Mouse (Mus musculus): ENCODE data around the gene Anapc1. TPM values are rescaled to one million over a fixed set of nuclear protein-coding genes. Genes with fewer than 3 reads are reported as not detected.

Gene Anapc1
- polyA plus RNA-seq, 1 experiment, result 144 TPM

DNA sequence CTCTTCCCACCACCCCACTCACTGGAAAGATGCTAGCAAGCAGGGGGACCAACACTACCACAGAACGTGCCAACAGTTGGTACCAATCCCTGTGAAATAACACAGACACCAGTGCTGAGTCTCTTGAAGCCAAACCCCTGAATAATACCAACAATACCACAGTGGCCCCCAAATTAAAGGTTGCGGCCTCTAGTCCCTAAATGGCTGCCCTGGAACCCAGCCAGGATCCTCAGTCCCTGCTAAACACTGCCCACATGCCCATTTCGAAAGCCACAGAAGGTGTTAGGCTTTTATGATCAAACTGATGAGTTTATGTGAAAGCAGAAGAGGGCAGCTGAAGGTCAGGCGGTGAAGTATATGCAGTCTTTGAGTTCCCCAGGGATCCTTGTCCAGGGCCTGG is 116.2 kb downstream of the Anapc1 start:
- Histone ChIP-seq H3K36me3 (ENCODE audit: control insufficient read depth, insufficient read depth, low read length, poor library complexity, severe bottlenecking) (no peaks in the 10 kb centered on the region), H3K27me3 (ENCODE audit: control insufficient read depth, insufficient read depth, low read length, poor library complexity, severe bottlenecking) (no peaks in the 10 kb centered on the region), H3K27ac (ENCODE audit: insufficient read depth, low read length) (no peak overlapping the region), H3K4me3 (ENCODE audit: low read depth, low read length) (no peak overlapping the region), H3K9ac (ENCODE audit: low read depth, poor library complexity, severe bottlenecking) (no peak overlapping the region), H3K4me1 (ENCODE audit: control insufficient read depth, insufficient read depth, low read length) (peaks cover under 1% of the 10 kb centered on the region), H3K9me3 (replicated peaks; ENCODE audit: control insufficient read depth, insufficient read depth, low read length, poor library complexity, severe bottlenecking) (no peaks in the 10 kb centered on the region)
- no peak for TF ChIP-seq EP300 (IDR thresholded peaks at IDR 0.05; ENCODE audit: insufficient read depth, low read depth, low read length)
- no peak for TF ChIP-seq CTCF (IDR thresholded peaks at IDR 0.05; ENCODE audit: low read depth, low read length)
- no peak for TF ChIP-seq POLR2A (IDR thresholded peaks at IDR 0.05; ENCODE audit: insufficient read depth, low read length)

DNA sequence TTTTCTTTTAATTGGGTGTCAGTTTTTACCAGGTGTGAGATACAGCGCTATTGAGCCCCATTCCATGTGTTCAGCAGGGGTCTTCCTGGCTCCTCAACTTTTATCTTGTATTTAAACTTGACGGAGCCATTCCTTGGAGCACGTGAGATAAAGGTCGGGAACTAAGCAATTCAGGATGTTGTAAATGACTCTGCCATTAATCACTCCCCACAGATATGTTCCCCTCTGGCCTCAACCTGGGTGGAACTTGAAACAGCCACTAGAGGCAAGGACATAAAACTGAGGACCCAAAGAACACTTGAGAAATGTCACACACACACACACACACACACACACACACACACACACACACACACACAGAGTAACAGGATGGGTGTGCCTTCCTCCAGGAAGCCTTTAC is 118.7 kb downstream of the Anapc1 start:
- H3K9me3 ChIP-seq (replicated peaks; ENCODE audit: control insufficient read depth, insufficient read depth, low read length, poor library complexity, severe bottlenecking), result no peaks in the 10 kb centered on the region
- TF ChIP-seq EP300 (IDR thresholded peaks at IDR 0.05; ENCODE audit: insufficient read depth, low read depth, low read length), result no peak
- no peak for TF ChIP-seq POLR2A (IDR thresholded peaks at IDR 0.05; ENCODE audit: insufficient read depth, low read length)
- no peak for TF ChIP-seq CTCF (IDR thresholded peaks at IDR 0.05; ENCODE audit: low read depth, low read length)
- H3K4me1 ChIP-seq (ENCODE audit: control insufficient read depth, insufficient read depth, low read length), result peaks cover 4% of the 10 kb centered on the region
- no peak overlapping the region for H3K4me3 ChIP-seq (ENCODE audit: low read depth, low read length)
- no peaks in the 10 kb centered on the region for H3K27me3 ChIP-seq (ENCODE audit: control insufficient read depth, insufficient read depth, low read length, poor library complexity, severe bottlenecking)
- H3K36me3 ChIP-seq (ENCODE audit: control insufficient read depth, insufficient read depth, low read length, poor library complexity, severe bottlenecking), result no peaks in the 10 kb centered on the region
- H3K9ac ChIP-seq (ENCODE audit: low read depth, poor library complexity, severe bottlenecking), result no peak overlapping the region
- H3K27ac ChIP-seq (ENCODE audit: insufficient read depth, low read length), result no peak overlapping the region

DNA sequence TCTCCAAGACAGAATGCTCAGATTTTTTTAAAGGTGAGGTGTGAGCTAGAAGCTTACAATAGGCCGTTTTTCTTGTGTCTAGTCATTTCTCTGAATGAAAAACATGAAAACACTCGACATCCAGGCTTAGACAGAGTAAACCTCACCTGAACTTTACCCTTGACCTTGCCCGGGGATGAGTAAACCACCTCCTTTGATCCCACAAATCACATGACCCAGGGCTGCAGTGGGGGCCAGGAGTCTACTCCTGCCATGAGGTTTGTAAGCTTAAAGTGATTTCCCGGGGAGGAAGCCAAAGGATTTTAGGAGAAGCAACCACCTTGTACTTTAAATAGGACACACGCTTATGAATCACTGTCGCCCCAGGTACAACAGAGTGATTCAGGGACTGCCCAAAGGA is 119.2 kb downstream of the Anapc1 start:
- no peak overlapping the region for H3K27ac ChIP-seq (ENCODE audit: insufficient read depth, low read length)
- no peaks in the 10 kb centered on the region for H3K36me3 ChIP-seq (ENCODE audit: control insufficient read depth, insufficient read depth, low read length, poor library complexity, severe bottlenecking)
- no peaks in the 10 kb centered on the region for H3K27me3 ChIP-seq (ENCODE audit: control insufficient read depth, insufficient read depth, low read length, poor library complexity, severe bottlenecking)
- no peak overlapping the region for H3K4me3 ChIP-seq (ENCODE audit: low read depth, low read length)
- TF ChIP-seq EP300 (IDR thresholded peaks at IDR 0.05; ENCODE audit: insufficient read depth, low read depth, low read length) (no peak), POLR2A (IDR thresholded peaks at IDR 0.05; ENCODE audit: insufficient read depth, low read length) (no peak), CTCF (IDR thresholded peaks at IDR 0.05; ENCODE audit: low read depth, low read length) (no peak)
- H3K9ac ChIP-seq (ENCODE audit: low read depth, poor library complexity, severe bottlenecking), result no peak overlapping the region
- H3K4me1 ChIP-seq (ENCODE audit: control insufficient read depth, insufficient read depth, low read length), result peaks cover 4% of the 10 kb centered on the region
- no peaks in the 10 kb centered on the region for H3K9me3 ChIP-seq (replicated peaks; ENCODE audit: control insufficient read depth, insufficient read depth, low read length, poor library complexity, severe bottlenecking)

DNA sequence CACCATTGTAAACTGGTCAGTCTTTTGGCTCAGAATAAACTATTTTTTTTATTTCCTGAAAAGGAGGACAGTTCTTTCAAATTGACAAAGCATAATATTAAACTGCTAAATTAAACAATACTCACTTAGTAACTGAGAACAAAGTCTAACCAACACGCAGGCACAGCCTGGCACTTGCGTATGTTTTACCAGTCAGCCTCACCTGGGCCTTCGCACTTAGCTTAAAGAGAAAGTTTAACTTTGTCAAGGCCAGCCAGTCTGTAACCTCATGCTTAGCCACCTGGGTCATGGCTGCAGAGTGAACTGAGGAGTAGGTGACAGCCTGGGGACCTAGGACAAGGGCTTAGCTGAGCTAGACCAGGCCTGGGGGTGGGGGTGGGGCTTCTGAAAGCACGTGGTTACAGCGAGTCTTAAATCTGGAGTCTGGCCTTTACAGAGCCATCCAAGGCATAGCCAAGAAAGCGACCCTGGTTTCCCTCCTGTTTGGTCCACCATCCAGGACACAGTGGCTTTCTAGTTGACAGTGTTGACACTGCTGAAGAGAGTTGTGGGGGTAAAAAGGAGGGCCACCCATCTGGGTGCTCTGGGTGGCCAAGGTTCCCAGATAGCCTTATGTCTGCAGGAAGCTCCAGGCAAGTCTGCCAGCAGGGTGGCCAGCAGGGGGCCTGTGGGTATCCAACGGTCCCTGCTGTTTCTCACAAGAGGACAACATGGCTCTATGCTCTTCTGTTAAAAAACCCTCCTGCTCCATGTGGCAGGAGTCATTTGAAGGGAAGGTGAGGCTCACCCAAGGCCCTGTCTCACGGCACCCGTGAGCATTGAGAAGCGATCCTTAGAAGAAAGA is 120.7 kb downstream of the Anapc1 start:
- Histone ChIP-seq H3K9me3 (replicated peaks; ENCODE audit: control insufficient read depth, insufficient read depth, low read length, poor library complexity, severe bottlenecking) (no peaks in the 10 kb centered on the region), H3K27me3 (ENCODE audit: control insufficient read depth, insufficient read depth, low read length, poor library complexity, severe bottlenecking) (no peaks in the 10 kb centered on the region), H3K9ac (ENCODE audit: low read depth, poor library complexity, severe bottlenecking) (no peak overlapping the region), H3K36me3 (ENCODE audit: control insufficient read depth, insufficient read depth, low read length, poor library complexity, severe bottlenecking) (no peaks in the 10 kb centered on the region), H3K27ac (ENCODE audit: insufficient read depth, low read length) (no peak overlapping the region), H3K4me1 (ENCODE audit: control insufficient read depth, insufficient read depth, low read length) (peaks cover 4% of the 10 kb centered on the region), H3K4me3 (ENCODE audit: low read depth, low read length) (no peak overlapping the region)
- no peak for TF ChIP-seq EP300 (IDR thresholded peaks at IDR 0.05; ENCODE audit: insufficient read depth, low read depth, low read length)
- no peak for TF ChIP-seq CTCF (IDR thresholded peaks at IDR 0.05; ENCODE audit: low read depth, low read length)
- TF ChIP-seq POLR2A (IDR thresholded peaks at IDR 0.05; ENCODE audit: insufficient read depth, low read length), result no peak

DNA sequence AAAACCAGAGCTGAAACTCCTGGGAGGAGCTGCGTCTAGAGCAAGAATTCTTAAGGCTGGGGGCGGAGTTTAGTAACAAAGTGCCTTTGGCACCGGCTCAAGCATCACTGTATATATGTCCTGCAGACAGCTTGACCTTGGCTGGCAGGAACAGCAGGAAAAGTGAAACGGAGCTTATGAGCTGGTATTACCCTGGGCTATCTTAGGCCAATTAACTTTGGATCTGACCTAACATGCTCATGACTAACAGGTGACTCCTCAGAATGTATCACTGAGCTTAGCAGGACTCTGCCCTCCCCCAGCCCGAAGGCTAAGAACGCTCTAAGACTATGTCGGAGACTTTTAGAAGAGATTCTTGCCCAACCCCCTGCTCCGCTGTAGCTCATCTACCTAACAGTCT is 121.3 kb downstream of the Anapc1 start:
- TF ChIP-seq CTCF (IDR thresholded peaks at IDR 0.05; ENCODE audit: low read depth, low read length) (no peak), POLR2A (IDR thresholded peaks at IDR 0.05; ENCODE audit: insufficient read depth, low read length) (no peak), EP300 (IDR thresholded peaks at IDR 0.05; ENCODE audit: insufficient read depth, low read depth, low read length) (no peak)
- Histone ChIP-seq H3K9me3 (replicated peaks; ENCODE audit: control insufficient read depth, insufficient read depth, low read length, poor library complexity, severe bottlenecking) (no peaks in the 10 kb centered on the region), H3K4me3 (ENCODE audit: low read depth, low read length) (no peak overlapping the region), H3K27me3 (ENCODE audit: control insufficient read depth, insufficient read depth, low read length, poor library complexity, severe bottlenecking) (no peaks in the 10 kb centered on the region), H3K27ac (ENCODE audit: insufficient read depth, low read length) (no peak overlapping the region), H3K9ac (ENCODE audit: low read depth, poor library complexity, severe bottlenecking) (no peak overlapping the region), H3K4me1 (ENCODE audit: control insufficient read depth, insufficient read depth, low read length) (peaks cover 4% of the 10 kb centered on the region), H3K36me3 (ENCODE audit: control insufficient read depth, insufficient read depth, low read length, poor library complexity, severe bottlenecking) (no peaks in the 10 kb centered on the region)

DNA sequence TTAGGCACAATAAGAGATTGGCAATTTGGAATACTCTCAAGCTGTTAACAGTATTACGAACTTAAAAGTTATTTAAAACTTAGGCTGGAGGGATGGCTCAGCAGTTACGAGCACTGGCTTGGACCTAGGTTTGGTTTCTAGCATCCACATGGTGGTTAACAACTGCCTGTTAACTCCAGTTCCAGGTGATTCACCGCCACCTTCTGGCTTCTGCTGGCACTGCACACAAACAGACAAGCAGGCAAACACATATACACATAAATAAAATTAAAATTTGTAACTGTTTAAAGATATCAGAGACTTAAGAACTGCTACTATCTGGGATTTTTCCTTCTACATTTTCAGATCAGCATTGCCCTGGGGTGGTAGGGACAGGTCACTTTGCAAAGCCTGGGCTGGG is 123.0 kb downstream of the Anapc1 start:
- no peak overlapping the region for H3K9ac ChIP-seq (ENCODE audit: low read depth, poor library complexity, severe bottlenecking)
- H3K36me3 ChIP-seq (ENCODE audit: control insufficient read depth, insufficient read depth, low read length, poor library complexity, severe bottlenecking), result no peaks in the 10 kb centered on the region
- no peaks in the 10 kb centered on the region for H3K27me3 ChIP-seq (ENCODE audit: control insufficient read depth, insufficient read depth, low read length, poor library complexity, severe bottlenecking)
- H3K4me3 ChIP-seq (ENCODE audit: low read depth, low read length), result no peak overlapping the region
- H3K4me1 ChIP-seq (ENCODE audit: control insufficient read depth, insufficient read depth, low read length), result peaks cover 4% of the 10 kb centered on the region
- no peak for TF ChIP-seq EP300 (IDR thresholded peaks at IDR 0.05; ENCODE audit: insufficient read depth, low read depth, low read length)
- peak; percentile 47 for TF ChIP-seq CTCF (IDR thresholded peaks at IDR 0.05; ENCODE audit: low read depth, low read length)
- no peak for TF ChIP-seq POLR2A (IDR thresholded peaks at IDR 0.05; ENCODE audit: insufficient read depth, low read length)
- H3K9me3 ChIP-seq (replicated peaks; ENCODE audit: control insufficient read depth, insufficient read depth, low read length, poor library complexity, severe bottlenecking), result no peaks in the 10 kb centered on the region
- H3K27ac ChIP-seq (ENCODE audit: insufficient read depth, low read length), result no peak overlapping the region

Other genes starting within 250 kb of the Anapc1 start
- not detected in 2 replicates for gene Spdye4c, start 96.2 kb downstream of the Anapc1 start, polyA plus RNA-seq (2011; ENCODE audit: insufficient read depth, insufficient read length, low read depth, missing spikeins)
- gene Mertk, start 11.6 kb upstream of the Anapc1 start, polyA plus RNA-seq (2011; ENCODE audit: insufficient read depth, insufficient read length, low read depth, missing spikeins), result 1.9 and 2.2 TPM in 2 replicates
- gene Tmem87b, start 130.7 kb upstream of the Anapc1 start, polyA plus RNA-seq (2011; ENCODE audit: insufficient read depth, insufficient read length, low read depth, missing spikeins), result 31.7 and 32.3 TPM in 2 replicates
- 0.38 and 0.75 TPM in 2 replicates for gene Fbln7, start 175.6 kb upstream of the Anapc1 start, polyA plus RNA-seq (2011; ENCODE audit: insufficient read depth, insufficient read length, low read depth, missing spikeins)

Data from ES-Bruce4 (cell line).